Mouse (Mus musculus): ENCODE results near the gene Olfr385. TPM values are rescaled to one million over a fixed set of nuclear protein-coding genes. Genes with fewer than 3 reads are reported as not detected.
"Not testable (repeated sequence)": the region's sequence is repeated elsewhere in the genome, so short reads cannot be mapped to it uniquely, and the experiment has no call there.

Olfr385 gene
- polyA plus RNA-seq (2012; rRNA removed), result not detected in 2 replicates

- H3K27ac ChIP-seq (ENCODE audit: control insufficient read depth, insufficient read depth, low read depth, low read length), result no peak within 1 kb of the TSS
- H3K27me3 ChIP-seq (ENCODE audit: control insufficient read depth, insufficient read depth, low read length), result no peaks in the 10 kb centered on the region
- no peak within 1 kb of the TSS for H3K4me3 ChIP-seq (ENCODE audit: control insufficient read depth, low read depth, low read length)
- H3K36me3 ChIP-seq (ENCODE audit: control insufficient read depth, insufficient read depth, low read length), result no peaks in the 10 kb centered on the region
- no peaks in the 10 kb centered on the region for H3K4me1 ChIP-seq (ENCODE audit: control insufficient read depth, insufficient read depth, low read length)
- TF ChIP-seq CTCF (IDR thresholded peaks at IDR 0.05; ENCODE audit: control insufficient read depth, insufficient read depth, insufficient replicate concordance, low read depth, low read length) (no peak), POLR2A (IDR thresholded peaks at IDR 0.05; ENCODE audit: control insufficient read depth, low read depth, low read length) (no peak)
Observed at GRCm38 (mm10) chr11:73592908-73593307, at the start of gene Olfr385. Gene Olfr385, minus strand, starts transcription at chr11:73593008.

- Histone ChIP-seq H3K36me3 (ENCODE audit: control insufficient read depth, insufficient read depth, low read length) (no peaks in the 10 kb centered on the region), H3K27ac (ENCODE audit: control insufficient read depth, insufficient read depth, low read depth, low read length) (no peak within 1 kb of the TSS), H3K27me3 (ENCODE audit: control insufficient read depth, insufficient read depth, low read length) (no peaks in the 10 kb centered on the region), H3K4me3 (ENCODE audit: control insufficient read depth, low read depth, low read length) (no peak within 1 kb of the TSS), H3K4me1 (ENCODE audit: control insufficient read depth, insufficient read depth, low read length) (no peaks in the 10 kb centered on the region)
- no peak for TF ChIP-seq POLR2A (IDR thresholded peaks at IDR 0.05; ENCODE audit: control insufficient read depth, low read depth, low read length)
- TF ChIP-seq CTCF (IDR thresholded peaks at IDR 0.05; ENCODE audit: control insufficient read depth, insufficient read depth, insufficient replicate concordance, low read depth, low read length), result no peak
Observed at GRCm38 (mm10) chr11:73598294-73598693, 5.5 kb upstream of the Olfr385 start, which contains the start of gene Olfr384. Gene Olfr384, plus strand, starts transcription at chr11:73598594.

- H3K4me3 ChIP-seq (ENCODE audit: control insufficient read depth, low read depth, low read length); H3K36me3 ChIP-seq (ENCODE audit: control insufficient read depth, insufficient read depth, low read length); H3K27ac ChIP-seq (ENCODE audit: control insufficient read depth, insufficient read depth, low read depth, low read length); H3K4me1 ChIP-seq (ENCODE audit: control insufficient read depth, insufficient read depth, low read length); H3K27me3 ChIP-seq (ENCODE audit: control insufficient read depth, insufficient read depth, low read length): not testable (repeated sequence)
Observed at GRCm38 (mm10) chr11:73583188-73583587, 9.6 kb downstream of the Olfr385 start.

- H3K36me3 ChIP-seq (ENCODE audit: control insufficient read depth, insufficient read depth, low read length), result no peaks in the 10 kb centered on the region
- H3K27me3 ChIP-seq (ENCODE audit: control insufficient read depth, insufficient read depth, low read length), result no peaks in the 10 kb centered on the region
- H3K4me3 ChIP-seq (ENCODE audit: control insufficient read depth, low read depth, low read length), result no peak overlapping the region
- no peak overlapping the region for H3K27ac ChIP-seq (ENCODE audit: control insufficient read depth, insufficient read depth, low read depth, low read length)
- H3K4me1 ChIP-seq (ENCODE audit: control insufficient read depth, insufficient read depth, low read length), result no peaks in the 10 kb centered on the region
- TF ChIP-seq POLR2A (IDR thresholded peaks at IDR 0.05; ENCODE audit: control insufficient read depth, low read depth, low read length) (no peak), CTCF (IDR thresholded peaks at IDR 0.05; ENCODE audit: control insufficient read depth, insufficient read depth, insufficient replicate concordance, low read depth, low read length) (no peak)
Observed at GRCm38 (mm10) chr11:73579871-73580270, 12.9 kb downstream of the Olfr385 start.

Other genes starting within 250 kb of the Olfr385 start
- gene Olfr20, start 242.2 kb downstream of the Olfr385 start, polyA plus RNA-seq (2012; rRNA removed), result 2.2 and 3.0 TPM in 2 replicates
- gene Olfr376, start 221.8 kb downstream of the Olfr385 start, polyA plus RNA-seq (2012; rRNA removed), result 0.11 TPM in 1 of 2 replicates, not detected in the other
- gene Olfr1, start 193.4 kb downstream of the Olfr385 start, polyA plus RNA-seq (2012; rRNA removed), result 0.12 TPM in 1 of 2 replicates, not detected in the other
- not detected in 2 replicates for gene Olfr378, start 164.5 kb downstream of the Olfr385 start, polyA plus RNA-seq (2012; rRNA removed)
- gene Olfr380, start 135.5 kb downstream of the Olfr385 start, polyA plus RNA-seq (2012; rRNA removed), result not detected in 2 replicates
- gene Olfr381, start 101.4 kb downstream of the Olfr385 start, polyA plus RNA-seq (2012; rRNA removed), result not detected in 2 replicates
- gene Olfr382, start 75.8 kb downstream of the Olfr385 start, polyA plus RNA-seq (2012; rRNA removed), result not detected in 2 replicates
- not detected in 2 replicates for gene Olfr384, start 5.6 kb upstream of the Olfr385 start, polyA plus RNA-seq (2012; rRNA removed)
- 1.7 and 2.2 TPM in 2 replicates for gene Zfp735, start 95.8 kb upstream of the Olfr385 start, polyA plus RNA-seq (2012; rRNA removed)
- not detected in 2 replicates for gene Olfr389, start 187.7 kb upstream of the Olfr385 start, polyA plus RNA-seq (2012; rRNA removed)
- not detected in 2 replicates for gene Olfr390, start 190.0 kb upstream of the Olfr385 start, polyA plus RNA-seq (2012; rRNA removed)
- not detected in 2 replicates for gene Olfr391-ps, start 210.0 kb upstream of the Olfr385 start, polyA plus RNA-seq (2012; rRNA removed)
- gene Olfr392, start 224.0 kb upstream of the Olfr385 start, polyA plus RNA-seq (2012; rRNA removed), result not detected in 2 replicates

Data from testis, adult 2 months (tissue).